Mouse (Mus musculus) C2C12 (cell line): Measurements from ENCODE around the gene Ppp1r21. TPM values are rescaled to one million over a fixed set of nuclear protein-coding genes. Genes with fewer than 3 reads are reported as not detected.

Source experiments
- H3K27me3 ChIP-seq: one replicate; pipeline ENCODE4 v1.6.1; 2011; ENCODE audit not compliant: control insufficient read depth, insufficient read depth, insufficient read length
- H3K36me3 ChIP-seq: one replicate; pipeline ENCODE4 v1.6.1; 2011; ENCODE audit not compliant: control insufficient read depth, insufficient read depth
- H3K4me3 ChIP-seq: one replicate; pipeline ENCODE4 v1.5.1; 2011; ENCODE audit warnings: mild to moderate bottlenecking, control low read depth; ENCODE audit not compliant: poor library complexity, insufficient read depth, severe bottlenecking
- H3K79me2 ChIP-seq: one replicate; pipeline ENCODE4 v1.6.1; 2011; ENCODE audit not compliant: control insufficient read depth, insufficient read depth
- H3K79me3 ChIP-seq: one replicate; pipeline ENCODE4 v1.6.1; 2011; ENCODE audit warnings: low read depth, control low read depth
- H3ac ChIP-seq: one replicate; pipeline ENCODE3; 2011; ENCODE audit warnings: low read depth; ENCODE audit not compliant: control insufficient read depth, insufficient read length
- CEBPB ChIP-seq: IDR thresholded peaks from one replicate; pipeline ENCODE4 v1.6.1; 2011; ENCODE audit warnings: low read depth, mild to moderate bottlenecking, control low read depth, moderate library complexity
- CTCF ChIP-seq: IDR thresholded peaks from one replicate; pipeline ENCODE4 v1.5.1; 2011; ENCODE audit not compliant: control insufficient read depth, insufficient read depth, insufficient read length
- FOSL1 ChIP-seq: IDR thresholded peaks from one replicate; pipeline ENCODE4 v1.8.0; 2011; ENCODE audit warnings: mild to moderate bottlenecking, low read length; ENCODE audit not compliant: poor library complexity, insufficient read depth, severe bottlenecking
- MAX ChIP-seq: IDR thresholded peaks from one replicate; pipeline ENCODE4 v1.6.1; 2011; ENCODE audit warnings: mild to moderate bottlenecking, control low read depth
- MYOD1 ChIP-seq: IDR thresholded peaks from one replicate; pipeline ENCODE4 v1.6.1; 2011; ENCODE audit warnings: low read depth; ENCODE audit not compliant: control insufficient read depth, insufficient read length
- MYOG ChIP-seq: IDR thresholded peaks from one replicate; pipeline ENCODE4 v1.6.1; 2011; ENCODE audit not compliant: control insufficient read depth, insufficient read length; ENCODE audit errors: extremely low read depth
- USF1 ChIP-seq: IDR thresholded peaks from one replicate; pipeline ENCODE4 v1.6.1; 2011; ENCODE audit warnings: low read depth, mild to moderate bottlenecking, control low read depth, moderate library complexity
- polyA plus RNA-seq: library from polyadenylated mRNA; unstranded; fragments of >200 nt; fragmentation: generic; extraction: Trizol; gene quantifications from one replicate; pipeline ENCODE4 v1.2.1, GENCODE M21; 2012; ENCODE audit warnings: missing spikeins

Gene Ppp1r21
- polyA plus RNA-seq, 1 experiment = 13.5 TPM

DNA sequence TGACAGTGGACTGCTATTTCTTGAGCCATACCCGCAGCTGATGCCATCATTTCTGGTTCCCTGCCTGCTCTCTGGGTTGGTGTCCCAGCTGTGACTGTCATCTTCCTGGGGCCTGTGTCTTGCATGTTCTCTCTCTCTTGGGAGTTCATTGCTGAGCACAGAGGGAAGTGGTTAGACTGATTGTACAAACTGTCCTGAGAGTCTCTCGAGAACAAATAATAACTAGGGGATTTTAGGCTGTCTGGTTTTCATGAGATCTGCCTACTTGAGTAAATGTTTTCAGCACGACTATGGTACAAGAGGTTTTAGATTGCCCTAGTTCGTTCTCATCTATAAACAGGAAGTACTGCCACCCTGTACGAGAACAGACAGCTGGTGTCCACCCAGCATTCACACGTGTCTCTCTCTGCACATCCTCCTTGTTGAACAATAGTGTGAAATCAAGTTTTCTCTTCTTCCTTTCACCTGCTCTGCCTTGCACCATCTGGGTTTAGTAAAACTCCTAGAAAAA is 51.6 kb downstream of the Ppp1r21 start:
- H3K4me3 ChIP-seq = no peak overlapping the region
- H3K79me3 ChIP-seq = no peaks in the 10 kb centered on the region
- TF ChIP-seq MYOD1 = no peak
- no peak for TF ChIP-seq CEBPB
- no peak overlapping the region for H3ac ChIP-seq
- H3K79me2 ChIP-seq = no peaks in the 10 kb centered on the region
- no peaks in the 10 kb centered on the region for H3K27me3 ChIP-seq
- peaks cover 36% of the 10 kb centered on the region for H3K36me3 ChIP-seq

DNA sequence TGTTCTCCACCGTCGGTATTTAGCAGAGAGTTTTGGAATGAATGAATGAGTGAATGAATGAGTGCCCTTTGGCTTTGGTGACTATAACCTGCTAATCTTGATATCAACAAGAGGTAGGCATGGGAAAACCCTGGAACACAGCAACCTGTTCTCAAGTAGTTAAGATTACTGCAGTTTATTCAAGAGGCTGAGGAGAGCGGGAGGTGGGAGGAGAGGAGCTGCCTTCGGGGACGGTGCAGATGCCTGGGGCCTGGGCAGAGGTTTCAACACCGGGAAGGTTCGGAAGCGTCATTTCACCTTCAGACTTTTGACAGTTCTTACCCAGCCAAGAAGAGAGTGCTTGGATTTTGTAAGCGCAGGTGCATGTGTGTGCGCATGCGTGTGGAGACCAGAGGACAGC is 53.1 kb downstream of the Ppp1r21 start:
- Histone ChIP-seq H3K79me3 (no peaks in the 10 kb centered on the region), H3K27me3 (no peaks in the 10 kb centered on the region), H3K36me3 (peaks cover 28% of the 10 kb centered on the region), H3ac (no peak overlapping the region), H3K4me3 (no peak overlapping the region), H3K79me2 (no peaks in the 10 kb centered on the region)
- TF ChIP-seq CEBPB = no peak
- TF ChIP-seq MYOD1 = no peak
- TF ChIP-seq MYOG = no peak
- TF ChIP-seq CTCF = no peak
- no peak for TF ChIP-seq FOSL1
- TF ChIP-seq MAX = no peak
- no peak for TF ChIP-seq USF1

DNA sequence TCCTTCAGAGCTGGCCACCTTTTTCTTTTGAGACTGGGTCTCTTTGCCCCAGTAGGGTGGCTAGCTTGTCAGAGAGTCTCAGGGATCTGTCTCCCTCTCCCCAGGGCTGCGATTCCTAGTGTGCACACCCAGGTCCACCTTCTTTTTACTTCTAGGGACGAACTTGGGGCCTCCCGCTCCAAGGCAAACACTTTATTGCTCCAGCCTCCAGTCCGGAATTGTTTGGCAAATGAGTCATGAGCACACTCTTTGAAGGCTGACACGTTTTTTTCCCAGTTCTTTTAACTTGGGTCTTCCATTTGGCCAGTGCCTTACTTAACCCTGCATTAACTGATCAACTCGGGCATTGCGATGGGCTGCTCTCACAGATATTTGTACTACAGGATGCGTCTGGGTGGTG is 53.5 kb downstream of the Ppp1r21 start:
- peaks cover 28% of the 10 kb centered on the region for H3K36me3 ChIP-seq
- H3K4me3 ChIP-seq = no peak overlapping the region
- no peaks in the 10 kb centered on the region for H3K79me3 ChIP-seq
- H3K79me2 ChIP-seq = no peaks in the 10 kb centered on the region
- no peaks in the 10 kb centered on the region for H3K27me3 ChIP-seq
- TF ChIP-seq MYOG (no peak), MYOD1 (no peak), CEBPB (no peak), MAX (no peak), USF1 (no peak), FOSL1 (no peak)
- H3ac ChIP-seq = no peak overlapping the region

DNA sequence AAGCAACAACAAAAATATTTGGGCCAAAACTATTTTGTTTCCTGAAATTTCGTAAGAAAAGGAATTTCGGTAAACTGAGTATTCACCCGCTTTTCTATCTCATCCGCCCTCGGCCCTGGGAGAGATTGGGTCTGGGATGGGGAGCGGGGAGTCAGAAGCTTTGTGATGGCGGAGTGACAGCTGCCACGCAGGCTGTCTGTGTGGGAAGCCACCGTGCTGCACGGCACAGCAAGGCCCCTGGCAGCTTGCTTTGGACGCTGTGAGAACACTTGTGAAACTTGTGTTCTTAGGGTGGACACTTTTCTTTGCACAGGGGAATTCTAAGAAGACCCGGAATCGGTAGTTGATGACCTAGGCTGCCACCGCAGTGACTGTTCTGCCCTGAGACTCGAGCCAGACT is 57.5 kb downstream of the Ppp1r21 start:
- no peaks in the 10 kb centered on the region for H3K79me2 ChIP-seq
- H3K79me3 ChIP-seq = no peaks in the 10 kb centered on the region
- no peaks in the 10 kb centered on the region for H3K27me3 ChIP-seq
- H3K36me3 ChIP-seq = peaks cover 19% of the 10 kb centered on the region
- H3K4me3 ChIP-seq = no peak overlapping the region
- TF ChIP-seq USF1 (no peak), MAX (no peak), FOSL1 (no peak)
- no peak overlapping the region for H3ac ChIP-seq

DNA sequence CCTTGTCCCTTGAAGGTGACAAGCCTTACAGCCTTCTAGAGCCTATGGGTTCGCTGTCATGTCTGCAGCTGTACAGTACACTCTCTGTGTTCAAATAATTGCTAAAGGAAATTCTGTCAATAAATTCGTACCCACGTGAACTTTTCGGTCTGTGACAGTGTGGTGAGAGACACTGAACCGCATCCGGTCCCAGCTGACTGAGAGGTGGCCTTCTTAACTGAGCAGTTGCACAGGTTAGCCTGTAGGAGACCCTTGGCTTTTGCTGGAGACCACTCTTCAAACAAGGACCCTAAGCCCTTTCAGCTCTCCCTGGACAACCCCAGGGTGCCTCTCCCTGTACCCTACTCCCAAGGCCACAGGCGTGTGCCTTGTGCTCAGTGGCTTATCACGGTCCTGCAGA is 58.3 kb downstream of the Ppp1r21 start:
- Histone ChIP-seq H3ac (no peak overlapping the region), H3K79me2 (no peaks in the 10 kb centered on the region), H3K27me3 (no peaks in the 10 kb centered on the region), H3K79me3 (no peaks in the 10 kb centered on the region), H3K36me3 (peaks cover 19% of the 10 kb centered on the region), H3K4me3 (no peak overlapping the region)
- TF ChIP-seq MYOD1 (no peak), FOSL1 (no peak), USF1 (no peak), MYOG (no peak), CTCF (no peak), MAX (no peak), CEBPB (no peak)

DNA sequence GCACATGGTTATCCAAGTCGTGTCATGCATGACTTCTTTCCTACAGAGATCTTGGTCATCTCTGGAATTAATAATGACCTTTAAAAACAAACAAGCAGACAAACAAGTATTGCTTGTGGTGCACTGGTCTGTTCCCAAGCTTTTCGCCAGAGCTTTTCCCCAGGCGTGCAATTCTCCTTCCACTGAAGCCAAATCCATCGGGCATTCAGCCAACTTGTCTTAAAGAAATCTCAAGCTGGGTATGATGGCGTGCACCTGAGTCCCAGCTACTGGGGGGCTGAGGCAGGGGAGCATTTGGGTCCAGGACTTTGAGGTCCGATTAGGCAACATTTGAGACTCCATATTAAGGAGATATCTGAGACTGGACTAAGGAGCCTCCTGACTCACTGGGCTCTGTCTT is 60.3 kb downstream of the Ppp1r21 start:
- Histone ChIP-seq H3K27me3 (no peaks in the 10 kb centered on the region), H3K79me2 (no peaks in the 10 kb centered on the region), H3K4me3 (no peak overlapping the region), H3K36me3 (peaks cover 5% of the 10 kb centered on the region), H3ac (no peak overlapping the region), H3K79me3 (no peaks in the 10 kb centered on the region)
- TF ChIP-seq MAX (no peak), CEBPB (no peak), USF1 (no peak), MYOG (no peak), FOSL1 (no peak), MYOD1 (no peak)
